Mouse (Mus musculus) megakaryocyte, embryonic 14.5 days (primary cell): ENCODE measurements at regions not wholly inside any gene's neighbourhood (a gene's known extent, or its start where the extent isn't known, plus 50 kb on each side); places are given as distances from the start of the nearest gene placed in this dataset.

Source experiments
- FLI1 ChIP-seq: IDR thresholded peaks from 2 replicates; pipeline ENCODE4 v1.6.1; 2012; ENCODE audit warnings: low read length, inconsistent platforms, mixed read lengths
- GATA1 ChIP-seq: IDR thresholded peaks from 3 replicates; pipeline ENCODE4 v1.6.1; 2012; ENCODE audit warnings: mixed read lengths, low read length, inconsistent platforms, borderline replicate concordance

DNA sequence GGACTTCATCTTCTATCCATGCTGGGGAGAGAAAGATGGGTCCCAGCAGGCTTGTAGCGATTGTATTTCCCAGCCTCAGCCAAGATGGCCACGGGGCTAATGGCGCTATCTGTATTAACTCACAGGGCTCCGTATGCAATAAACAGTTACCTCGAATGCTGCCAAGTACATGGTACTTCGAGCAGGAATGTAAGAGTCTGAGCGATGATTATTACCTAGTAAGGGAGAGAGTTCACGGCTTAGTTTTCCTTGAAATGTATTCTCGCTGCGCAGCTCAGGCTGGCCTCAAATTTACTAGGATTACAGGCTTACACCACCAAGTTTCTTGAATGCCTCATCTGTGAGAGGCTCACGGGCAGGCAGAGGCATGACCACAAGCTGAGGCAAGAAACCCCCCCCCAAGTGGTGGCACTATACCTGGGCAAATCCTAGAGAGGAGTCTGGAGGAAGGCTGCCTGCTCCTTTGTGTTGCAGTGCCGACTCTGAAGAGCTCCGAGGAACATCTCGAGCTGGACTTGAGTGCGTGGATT, 112.6 kb downstream of the Ddx11 start:
- TF ChIP-seq FLI1, result no peak
- no peak for TF ChIP-seq GATA1
